ENCODE assay signal across 8 mouse cellular contexts in genomic region chr1:24134792-24135191, GRCm38 (mm10). TPM values are rescaled to one million over a fixed set of nuclear protein-coding genes. Genes with fewer than 3 reads are reported as not detected.
DNase-seq lines count a peak whose midpoint lies in the region; ATAC-seq lines count a peak whose summit lies in the region.

No protein-coding gene starts in this region.

- H3K27ac ChIP-seq in forebrain, embryonic 11.5 days (ENCODE audit: low read depth, low read length), result no peak overlapping the region
- no peak overlapping the region for H3K27ac ChIP-seq in forebrain, embryonic 10.5 days

- 0% methylated on average over 1 of the region's 1 CpGs for WGBS in forebrain, embryonic 11.5 days
- WGBS in forebrain, embryonic 10.5 days, result 7% methylated on average over 1 of the region's 1 CpGs

- intact Hi-C loops in left cerebral cortex, postnatal 10 days (cut with DNase I), result loop anchor here (5.0 kb wide), 1 partner anchor 427 kb away; no protein-coding TSS in a partner anchor

- DNase-seq in forebrain, embryonic 11.5 days (ENCODE audit: low spot score), result no peak
- no peak for DNase-seq in forebrain, embryonic 10.5 days (ENCODE audit: extremely low spot score, low spot score)
- peak; percentile 51 for DNase-seq in 416B (ENCODE audit: low read depth)
- peak; percentile 18 for DNase-seq in cerebellum, adult 9-11 months
- DNase-seq in telencephalon, adult 2 months (ENCODE audit: low read depth, low spot score), result peak; percentile 44
- no peak for DNase-seq in left cerebral cortex, postnatal 10 days (ENCODE audit: extremely low spot score in 1 of 2, low spot score in 2 of 2)
- no peak for DNase-seq in gastrocnemius, postnatal 25 days

- no peaks in the 10 kb centered on the region for H3K27me3 ChIP-seq in forebrain, embryonic 11.5 days (ENCODE audit: control insufficient read depth, insufficient read depth, low read length)
- H3K27me3 ChIP-seq in forebrain, embryonic 10.5 days (ENCODE audit: poor library complexity, severe bottlenecking), result peaks cover 14% of the 10 kb centered on the region

- peak; percentile 61; the same call in 1 of the 2 replicates for ATAC-seq in forebrain, embryonic 11.5 days (replicated peaks; ENCODE audit: low FRiP score)
- ATAC-seq in inflammation-experienced regulatory T-cells, adult 6 months, result peak; percentile 46

- H3K4me2 ChIP-seq in forebrain, embryonic 11.5 days (ENCODE audit: low read depth, low read length, severe bottlenecking), result no peak overlapping the region

- H3K4me3 ChIP-seq in forebrain, embryonic 11.5 days (ENCODE audit: low read depth, low read length), result no peak overlapping the region
- no peak overlapping the region for H3K4me3 ChIP-seq in forebrain, embryonic 10.5 days

- no peak overlapping the region for H3K9ac ChIP-seq in forebrain, embryonic 11.5 days (ENCODE audit: low read length)

- no peaks in the 10 kb centered on the region; the same call in 1 of the 2 replicates for H3K4me1 ChIP-seq in forebrain, embryonic 11.5 days (replicated peaks; ENCODE audit: control insufficient read depth, insufficient read depth, low read length)
- peaks cover 14% of the 10 kb centered on the region for H3K4me1 ChIP-seq in forebrain, embryonic 10.5 days

- no peaks in the 10 kb centered on the region for H3K9me3 ChIP-seq in forebrain, embryonic 11.5 days (ENCODE audit: control insufficient read depth, low read length)
- no peaks in the 10 kb centered on the region for H3K9me3 ChIP-seq in forebrain, embryonic 10.5 days

- H3K36me3 ChIP-seq in forebrain, embryonic 11.5 days (ENCODE audit: control insufficient read depth, insufficient read depth, low read length), result no peaks in the 10 kb centered on the region
- no peaks in the 10 kb centered on the region for H3K36me3 ChIP-seq in forebrain, embryonic 10.5 days (replicated peaks)

RNA-seq across cellular contexts. Expression of gene Fam135a, which starts 34.7 kb away (rescaled TPM):
- polyA plus RNA-seq in forebrain, embryonic 11.5 days (2014; fragmentation: Nextera tagmentation; extraction: Ambion mirVana), result 31.4 and 44.9 TPM in 2 replicates
- 41.1 and 41.9 TPM in 2 replicates for polyA plus RNA-seq in forebrain, embryonic 10.5 days (2016; fragmentation: Nextera tagmentation; extraction: Ambion mirVana)
- polyA plus RNA-seq in inflammation-experienced regulatory T-cells, adult 6 months (2017; shearing (Covaris generic)), result 1 to 10 TPM in 1 of 3 experiments, under 1 TPM in 2; 0.13 to 1.6 (median 0.42) TPM
- total RNA-seq in left cerebral cortex, postnatal 10 days (2021), result 10 to 100 TPM; 36.3 to 37.5 TPM
- 10 to 100 TPM; 17.1 to 19.3 TPM for total RNA-seq in gastrocnemius, postnatal 25 days (2021)

RNA-seq across cellular contexts. Expression of gene Col9a1, which starts 42.6 kb away (rescaled TPM):
- polyA plus RNA-seq in forebrain, embryonic 11.5 days (2014; fragmentation: Nextera tagmentation; extraction: Ambion mirVana), result 10.4 and 12.7 TPM in 2 replicates
- 20.3 and 32.1 TPM in 2 replicates for polyA plus RNA-seq in forebrain, embryonic 10.5 days (2016; fragmentation: Nextera tagmentation; extraction: Ambion mirVana)
- polyA plus RNA-seq in inflammation-experienced regulatory T-cells, adult 6 months (2017; shearing (Covaris generic)), result not detected
- 1 to 10 TPM; 2.0 to 2.9 TPM for total RNA-seq in left cerebral cortex, postnatal 10 days (2021)
- total RNA-seq in gastrocnemius, postnatal 25 days (2021), result under 1 TPM; 0.16 to 0.36 TPM

Comparison
In these comparisons a context has a peak if more than half of its experiments do, and no peak if none do; other contexts are left out.
1. DNase-seq: peak in 416B (single experiment), cerebellum, adult 9-11 months (single experiment) and telencephalon, adult 2 months (single experiment); none in forebrain, embryonic 11.5 days (single experiment), forebrain, embryonic 10.5 days (single experiment), left cerebral cortex, postnatal 10 days (0 of 2) and gastrocnemius, postnatal 25 days (single experiment).
2. RNA of gene Fam135a, which starts 34.7 kb away (polyA plus RNA-seq): 31.4 to 44.9 TPM in forebrain, embryonic 11.5 days and 41.1 to 41.9 TPM in forebrain, embryonic 10.5 days; 0.13 to 1.6 TPM in inflammation-experienced regulatory T-cells, adult 6 months; every median in the first group is over 10 times any median in the second.
3. RNA of gene Col9a1, which starts 42.6 kb away (polyA plus RNA-seq): 20.3 to 32.1 TPM in forebrain, embryonic 10.5 days and 10.4 to 12.7 TPM in forebrain, embryonic 11.5 days; not detected in inflammation-experienced regulatory T-cells, adult 6 months; every median in the first group is over 10 times any median in the second.